Mouse (Mus musculus) stomach, embryonic 14.5 days (tissue): ENCODE measurements around the gene Vps11. TPM values are rescaled to one million over a fixed set of nuclear protein-coding genes. Genes with fewer than 3 reads are reported as not detected.
"Not testable (repeated sequence)": the region's sequence is repeated elsewhere in the genome, so short reads cannot be mapped to it uniquely, and the experiment has no call there.

Source experiments
- ATAC-seq: fragments of 200-750 bp; cut with Nextera tagmentation; 2 replicates; pipeline ENCODE4 v1.8.0; 2017; ENCODE audit warnings: low read depth, moderate TSS enrichment; ENCODE audit not compliant: insufficient number of reproducible peaks, insufficient read depth, low FRiP score
- H3K27ac ChIP-seq: fragments of 300-500 bp; sonication (generic); 2 replicates; pipeline ENCODE4 v1.5.1; 2014; ENCODE audit warnings: mild to moderate bottlenecking, low read length, moderate library complexity, mixed read lengths
- H3K27me3 ChIP-seq: fragments of 300-500 bp; sonication (generic); 2 replicates; pipeline ENCODE4 v1.6.1; 2014; ENCODE audit warnings: low read length, control low read depth, mixed read lengths; ENCODE audit not compliant: control insufficient read depth, insufficient read depth
- H3K36me3 ChIP-seq: fragments of 300-500 bp; sonication (generic); 2 replicates; pipeline ENCODE4 v1.6.1; 2014; ENCODE audit warnings: mild to moderate bottlenecking, control low read depth, low read length, moderate library complexity, mixed read lengths; ENCODE audit not compliant: control insufficient read depth, insufficient read depth
- H3K4me1 ChIP-seq: fragments of 300-500 bp; sonication (generic); 2 replicates; pipeline ENCODE4 v1.6.1; 2014; ENCODE audit warnings: low read length, control low read depth, mixed read lengths; ENCODE audit not compliant: control insufficient read depth, insufficient read depth
- H3K4me2 ChIP-seq: fragments of 300-500 bp; sonication (generic); replicated peaks from 2 replicates; pipeline ENCODE4 v1.6.1; 2014; ENCODE audit warnings: low read depth, low read length, control low read depth
- H3K4me3 ChIP-seq: fragments of 300-500 bp; sonication (generic); 2 replicates; pipeline ENCODE4 v1.5.1; 2014; ENCODE audit warnings: low read depth, low read length, control low read depth
- H3K9ac ChIP-seq: fragments of 300-500 bp; sonication (generic); replicated peaks from 2 replicates; pipeline ENCODE4 v1.6.1; 2014; ENCODE audit warnings: low read depth, mild to moderate bottlenecking, control low read depth, low read length, moderate library complexity, mixed read lengths
- H3K9me3 ChIP-seq: fragments of 300-500 bp; sonication (generic); 2 replicates; pipeline ENCODE4 v1.6.1; 2016; ENCODE audit warnings: low read depth, low read length, control low read depth; ENCODE audit not compliant: control insufficient read depth
- WGBS: fragments of 180-500 bp; shearing (Covaris S2); extraction: QIAGEN DNeasy Blood & Tissue Kit; methylation state at CpG from one replicate; pipeline ENCODE4 v1.1.7; 2014; 5-methylcytosine and 5-hydroxymethylcytosine counted together
- polyA plus RNA-seq: library from polyadenylated mRNA; unstranded; fragments of >200 nt; fragmentation: Nextera tagmentation; extraction: Ambion mirVana; gene quantifications from 2 replicates; pipeline ENCODE4 v1.2.1, GENCODE M21; 2014

The Vps11 gene
- polyA plus RNA-seq, result 24.5 and 25.4 TPM in 2 replicates

DNA sequence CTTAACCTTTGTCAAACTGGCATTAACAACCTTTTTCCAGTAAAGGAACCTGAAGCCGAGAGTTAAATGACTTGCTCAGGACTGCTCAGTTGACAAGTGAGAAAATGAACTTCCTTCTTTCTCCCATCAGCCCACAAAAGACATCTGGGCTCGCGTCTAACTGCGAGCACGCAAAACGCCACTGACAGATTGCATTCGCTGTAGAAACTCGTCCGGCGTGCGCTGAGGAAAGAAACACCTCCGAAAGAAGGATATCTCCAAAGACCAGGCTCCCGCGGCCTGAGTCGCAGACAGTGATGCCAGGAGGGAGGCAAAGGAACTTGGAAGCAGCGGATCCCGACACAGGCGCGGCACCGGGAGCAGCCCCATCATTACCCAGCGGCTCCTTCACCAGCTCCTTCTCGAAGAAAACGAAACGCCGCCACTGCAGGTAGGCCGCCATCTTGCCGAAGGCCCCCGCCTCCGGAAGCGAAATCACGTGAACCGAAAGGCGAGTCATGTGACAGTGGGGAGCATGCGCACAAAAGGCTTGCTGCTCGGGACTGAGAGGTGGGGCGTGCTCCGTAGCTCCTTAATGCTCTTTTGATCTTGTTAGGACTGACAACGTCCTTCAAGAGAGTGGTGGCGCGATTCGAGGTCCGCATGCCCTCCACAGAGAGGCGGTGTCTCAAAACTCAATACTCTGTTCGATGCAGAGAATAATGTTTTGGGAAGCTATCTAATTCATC lies at the start of gene Vps11:
TSS of gene Vps11 (minus strand) at position 481 of the 728 bp plus-strand sequence.
- Histone ChIP-seq H3K9me3 (no peaks in the 10 kb centered on the region), H3K4me3 (peak within 1 kb of the TSS; percentile 85), H3K36me3 (peaks cover 24% of the 10 kb centered on the region), H3K27me3 (no peaks in the 10 kb centered on the region), H3K4me1 (peaks cover 5% of the 10 kb centered on the region; the same call in 1 of the 2 replicates), H3K27ac (peak within 1 kb of the TSS; percentile 23; the same call in 1 of the 2 replicates), H3K4me2 (peak within 1 kb of the TSS; percentile 84), H3K9ac (peak within 1 kb of the TSS; percentile 57)
- under 1% methylated on average over 44 of the region's 44 CpGs for WGBS
- peak; percentile 96 for ATAC-seq

DNA sequence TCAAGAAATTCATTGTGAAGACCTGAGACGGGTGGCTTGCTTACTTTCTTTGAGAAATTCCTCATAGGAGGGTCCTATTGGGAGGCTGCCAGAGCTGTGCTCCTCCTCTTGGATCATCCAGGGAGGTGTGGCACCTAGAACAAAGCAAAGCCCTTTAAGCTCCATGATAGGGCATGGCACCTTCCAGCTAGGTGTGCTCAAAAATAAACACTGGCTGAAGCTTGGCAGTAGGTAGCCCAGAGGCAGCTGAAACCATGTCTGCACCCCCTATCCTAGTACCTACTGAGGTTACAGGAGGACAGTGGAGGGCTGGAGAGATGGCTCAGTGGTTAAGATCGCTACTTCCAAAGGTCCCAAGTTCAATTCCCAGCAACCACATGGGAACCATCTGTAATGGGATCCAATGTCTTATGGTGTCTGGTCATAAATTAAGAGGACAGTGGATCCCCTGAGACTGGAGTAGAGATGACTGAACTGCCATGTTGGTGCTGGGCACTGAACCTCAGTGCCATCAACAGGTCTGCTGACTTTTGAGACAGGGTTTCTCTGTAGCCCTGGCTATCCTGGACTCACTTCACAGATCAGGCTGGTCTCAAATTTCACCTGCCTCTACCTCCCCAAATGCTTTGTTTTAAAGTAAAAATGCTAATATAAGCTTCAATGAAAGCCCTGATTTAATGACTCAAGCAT lies 49.3 kb upstream of the Vps11 start:
- no peak overlapping the region for H3K4me2 ChIP-seq
- H3K4me3 ChIP-seq, result no peak overlapping the region
- H3K4me1 ChIP-seq, result no peaks in the 10 kb centered on the region
- H3K36me3 ChIP-seq, result peaks cover 51% of the 10 kb centered on the region
- no peak for ATAC-seq
- H3K27me3 ChIP-seq, result no peaks in the 10 kb centered on the region
- 80% methylated on average over 2 of the region's 2 CpGs for WGBS
- H3K9me3 ChIP-seq, result no peaks in the 10 kb centered on the region
- H3K9ac ChIP-seq, result no peak overlapping the region
- no peak overlapping the region for H3K27ac ChIP-seq

- H3K36me3 ChIP-seq, result peaks cover 63% of the 10 kb centered on the region
- ATAC-seq, result not testable (repeated sequence)
- 85% methylated on average over 9 of the region's 9 CpGs for WGBS
Measured at GRCm38 (mm10) chr9:44408693-44409092, 47.2 kb upstream of the Vps11 start.

DNA sequence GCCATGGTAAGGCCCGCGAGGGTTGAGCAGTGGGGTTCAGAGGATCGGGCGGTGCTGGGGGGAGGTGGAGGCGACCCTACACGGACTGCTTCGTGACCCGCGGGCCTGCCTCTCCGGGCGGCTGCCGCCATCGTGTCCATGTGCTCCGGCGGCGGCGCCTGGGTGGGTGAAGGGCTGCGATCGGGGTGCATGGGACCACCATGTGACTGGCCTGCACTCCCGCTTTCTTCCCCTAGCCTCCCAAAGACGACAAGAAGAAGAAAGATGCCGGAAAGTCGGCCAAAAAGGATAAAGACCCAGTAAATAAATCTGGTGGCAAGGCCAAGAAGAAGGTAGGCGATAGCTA lies 46.3 kb upstream of the Vps11 start:
- H3K27me3 ChIP-seq, result no peaks in the 10 kb centered on the region
- no peaks in the 10 kb centered on the region for H3K9me3 ChIP-seq
- H3K9ac ChIP-seq, result peak overlapping the region; percentile 84
- no peak; the same call in 1 of the 2 replicates for ATAC-seq
- peak overlapping the region; percentile 77 for H3K4me3 ChIP-seq
- peaks cover 65% of the 10 kb centered on the region for H3K36me3 ChIP-seq
- under 1% methylated on average over 24 of the region's 24 CpGs for WGBS
- peak overlapping the region; percentile 95 for H3K27ac ChIP-seq
- H3K4me1 ChIP-seq, result no peaks in the 10 kb centered on the region
- H3K4me2 ChIP-seq, result peak overlapping the region; percentile 70

More at GRCm38 (mm10) chr9:44408693-44409092, 47.2 kb upstream of the Vps11 start:
- H3K9me3 ChIP-seq, H3K4me1 ChIP-seq, H3K27me3 ChIP-seq, H3K27ac ChIP-seq: not testable (repeated sequence)
- peak overlapping the region; percentile 70 for H3K4me2 ChIP-seq
- 0 out of 2 replicates have a peak overlapping the region, but pooled peaks have one; percentile 84 for H3K9ac ChIP-seq
- peak overlapping the region; percentile 77 for H3K4me3 ChIP-seq

- Histone ChIP-seq H3K27ac (peak within 1 kb of the TSS; percentile 95), H3K27me3 (no peaks in the 10 kb centered on the region), H3K4me2 (peak within 1 kb of the TSS; percentile 70), H3K9me3 (no peaks in the 10 kb centered on the region), H3K4me3 (peak within 1 kb of the TSS; percentile 77), H3K36me3 (peaks cover 66% of the 10 kb centered on the region), H3K9ac (peak within 1 kb of the TSS; percentile 84), H3K4me1 (no peaks in the 10 kb centered on the region)
- peak; percentile 95 for ATAC-seq
- WGBS, result under 1% methylated on average over 51 of the region's 51 CpGs
Measured at GRCm38 (mm10) chr9:44406906-44407751, 45.7 kb upstream of the Vps11 start, which contains the start of the genes Rps25 and Trappc4. Gene Rps25, plus strand, starts transcription at chr9:44407139. Gene Trappc4, minus strand, starts transcription at chr9:44407600.

GRCm38 (mm10) chr9:44405011-44405410 lies 43.5 kb upstream of the Vps11 start:
- no peak for ATAC-seq
- no peaks in the 10 kb centered on the region for H3K9me3 ChIP-seq
- no peak overlapping the region for H3K9ac ChIP-seq
- H3K27ac ChIP-seq, result no peak overlapping the region
- no peak overlapping the region for H3K4me3 ChIP-seq
- no peaks in the 10 kb centered on the region for H3K27me3 ChIP-seq
- H3K36me3 ChIP-seq, result peaks cover 54% of the 10 kb centered on the region
- 56% methylated on average over 3 of the region's 3 CpGs for WGBS
- H3K4me2 ChIP-seq, result no peak overlapping the region
- no peaks in the 10 kb centered on the region for H3K4me1 ChIP-seq

- H3K4me2 ChIP-seq, result no peak overlapping the region
- peaks cover 42% of the 10 kb centered on the region for H3K36me3 ChIP-seq
- no peaks in the 10 kb centered on the region for H3K9me3 ChIP-seq
- H3K9ac ChIP-seq, result no peak overlapping the region
- ATAC-seq, result no peak
- no peaks in the 10 kb centered on the region for H3K27me3 ChIP-seq
- H3K27ac ChIP-seq, result no peak overlapping the region
- no peak overlapping the region for H3K4me3 ChIP-seq
- 0 out of 2 replicates have a peak, but pooled peaks cover 7% of the 10 kb centered on the region for H3K4me1 ChIP-seq
- WGBS, result 73% methylated on average over 4 of the region's 4 CpGs
Measured at GRCm38 (mm10) chr9:44401081-44401480, 39.6 kb upstream of the Vps11 start.

DNA sequence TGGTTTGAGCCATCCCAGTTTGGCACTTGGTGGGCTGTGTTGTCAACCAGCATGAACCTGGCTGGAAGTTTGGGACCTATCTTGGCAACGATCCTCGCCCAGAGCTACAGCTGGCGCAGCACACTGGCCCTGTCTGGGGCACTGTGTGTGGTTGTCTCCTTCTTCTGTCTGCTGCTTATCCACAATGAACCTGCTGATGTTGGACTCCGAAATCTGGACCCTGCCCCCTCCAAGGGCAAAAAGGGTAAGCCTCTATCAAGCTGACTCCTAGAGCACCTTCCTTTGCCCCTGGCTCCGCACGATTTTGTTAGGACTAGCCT lies 38.3 kb upstream of the Vps11 start:
- no peak for ATAC-seq
- H3K9me3 ChIP-seq, result no peaks in the 10 kb centered on the region
- peaks cover 35% of the 10 kb centered on the region for H3K36me3 ChIP-seq
- no peak overlapping the region for H3K4me3 ChIP-seq
- 82% methylated on average over 6 of the region's 6 CpGs for WGBS
- H3K9ac ChIP-seq, result no peak overlapping the region
- H3K27ac ChIP-seq, result no peak overlapping the region
- no peak overlapping the region for H3K4me2 ChIP-seq
- 0 out of 2 replicates have a peak, but pooled peaks cover 8% of the 10 kb centered on the region for H3K4me1 ChIP-seq
- H3K27me3 ChIP-seq, result no peaks in the 10 kb centered on the region
